Mouse (Mus musculus): ENCODE measurements around the gene Rab5a.
A peak's percentile ranks its signal among the peaks of the same experiment; 100 is the strongest.

DNA sequence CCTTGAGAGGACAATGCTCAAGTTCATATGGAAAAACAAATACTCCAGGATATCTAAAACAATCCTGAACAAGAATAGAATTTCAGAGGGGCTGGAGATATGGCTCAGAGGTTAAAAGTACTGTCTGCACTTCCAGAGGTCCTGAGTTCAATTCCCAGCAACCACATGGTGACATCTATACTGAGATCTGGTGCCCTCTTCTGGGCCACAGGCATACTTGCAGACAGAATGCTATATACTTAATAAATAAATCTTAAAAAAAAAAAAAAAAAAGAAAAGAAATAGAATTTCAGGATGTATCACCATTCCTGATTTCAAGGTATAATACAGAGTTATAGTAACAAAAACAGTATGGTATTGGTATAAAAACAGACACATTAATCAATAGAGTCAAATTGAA, 40.3 kb downstream of the Rab5a start:
- TF ChIP-seq EP300 (IDR thresholded peaks at IDR 0.05) (no peak), CTCF (IDR thresholded peaks at IDR 0.05) (peak; percentile 28)

All from lung, postnatal 0 days (tissue).